Mouse (Mus musculus) c-Kit-positive CD71-negative TER-119-negative erythroid progenitor cells, embryonic 14.5 days (primary cell): Measurements from ENCODE around the gene Majin.

Source experiments
- DNase-seq: peaks from one replicate; pipeline ENCODE4 v3.0.0-alpha.2; 2013; ENCODE audit warnings: low read depth

The Majin gene

GRCm38 (mm10) chr19:6227864-6228263 lies 43.7 kb downstream of the Majin start:
- DNase-seq = no peak

DNA sequence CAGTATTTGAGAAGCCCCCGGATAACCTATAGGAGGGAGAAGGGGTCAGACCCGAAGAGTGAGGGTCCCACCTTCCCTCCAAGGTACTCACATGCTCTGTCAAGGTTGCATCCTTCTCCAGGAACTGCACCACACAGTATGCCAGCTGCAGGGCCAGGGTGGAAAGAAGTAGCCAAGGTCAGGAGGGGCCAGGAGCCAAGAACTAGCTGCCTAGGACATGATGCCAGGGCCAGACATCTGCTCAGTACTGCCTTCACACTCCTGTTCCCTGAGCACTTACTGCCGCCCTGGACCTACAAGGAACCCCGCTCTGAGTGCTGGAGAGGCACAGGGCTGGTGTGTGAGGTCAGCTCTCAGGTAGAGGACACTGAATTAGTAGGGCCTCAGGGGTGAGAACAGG lies 46.2 kb downstream of the Majin start:
- no peak for DNase-seq

DNA sequence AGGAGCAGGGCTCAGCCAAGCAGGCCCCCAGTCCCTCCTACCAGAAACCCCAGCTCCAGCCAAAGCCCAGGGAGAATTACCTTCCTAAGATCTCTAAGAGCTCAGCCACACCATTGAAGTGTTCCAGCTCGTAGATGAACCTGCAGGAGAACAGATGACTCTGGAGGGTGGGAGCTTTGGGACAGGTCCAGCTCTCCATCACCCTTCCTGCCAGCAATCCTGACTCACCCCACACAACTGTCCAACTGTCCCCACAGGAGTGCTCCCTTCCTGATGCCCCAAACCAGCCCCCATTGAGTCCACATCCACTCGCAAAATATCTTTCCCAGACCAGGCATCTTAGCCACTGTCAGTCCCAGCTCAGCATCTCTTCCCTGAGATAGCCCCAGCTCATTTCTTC lies 46.8 kb downstream of the Majin start:
- no peak for DNase-seq

- DNase-seq = no peak
Measured at GRCm38 (mm10) chr19:6233647-6234046, 49.5 kb downstream of the Majin start.

DNA sequence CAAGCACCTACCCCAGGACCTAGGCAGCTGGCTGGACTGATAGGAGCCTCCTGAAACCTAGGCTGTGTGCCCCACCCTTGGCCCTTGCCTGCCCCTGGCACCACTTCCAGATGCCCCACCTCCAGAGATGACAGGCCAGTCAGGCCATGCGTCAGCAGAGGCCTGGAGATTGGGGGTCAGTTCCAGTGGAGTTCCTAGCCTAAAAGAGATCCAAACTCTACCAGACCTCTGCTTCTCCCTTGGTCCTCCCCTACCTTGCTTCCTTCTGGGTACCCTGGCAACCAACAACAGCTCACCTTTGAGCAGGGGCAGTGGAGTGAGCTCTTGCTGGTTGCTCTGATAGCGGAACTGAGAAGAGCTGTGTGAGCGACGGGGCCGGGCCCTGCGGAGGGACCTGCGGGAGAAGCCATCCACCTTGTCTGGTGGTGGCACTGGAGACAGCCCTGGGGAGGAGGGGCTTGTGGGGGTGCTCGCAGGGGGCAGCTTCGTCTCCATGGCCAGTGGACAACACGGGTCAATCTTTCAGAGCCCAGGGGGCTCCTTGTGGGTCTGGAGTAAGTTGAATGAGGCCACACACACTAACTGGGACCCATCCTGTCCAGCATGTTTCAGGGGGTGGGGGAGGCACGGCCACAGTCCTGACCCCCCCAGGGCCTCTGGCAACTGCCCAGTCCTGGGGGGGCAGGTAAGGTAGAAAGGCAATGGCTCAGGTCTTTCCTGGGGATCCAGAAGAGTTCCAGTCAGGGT lies 50.3 kb downstream of the Majin start:
- no peak for DNase-seq

- DNase-seq = peak; percentile 90
Measured at GRCm38 (mm10) chr19:6235084-6236052, 51.2 kb downstream of the Majin start, which contains the start of gene Ppp2r5b. Gene Ppp2r5b, minus strand, starts transcription at chr19:6235872.

DNA sequence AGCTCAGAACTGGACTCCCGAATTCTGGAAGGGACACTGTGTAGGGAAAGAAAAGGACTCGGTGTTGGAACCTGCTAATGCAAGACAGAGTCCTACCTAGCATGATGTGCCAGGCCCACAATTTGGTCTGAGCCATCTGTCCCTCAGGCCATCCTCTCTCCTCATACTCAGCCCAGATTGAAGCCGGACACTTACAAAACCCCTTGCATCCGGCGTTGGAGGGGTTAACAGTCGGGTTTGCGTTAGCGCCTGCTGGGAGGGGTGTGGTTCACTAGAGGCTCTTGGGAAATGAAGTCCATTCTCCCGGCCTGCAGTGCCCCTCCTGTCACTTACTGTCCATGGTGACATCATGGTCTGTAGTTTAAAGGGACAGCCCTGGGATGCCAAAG lies 51.9 kb downstream of the Majin start:
- DNase-seq = peak; percentile 80

DNA sequence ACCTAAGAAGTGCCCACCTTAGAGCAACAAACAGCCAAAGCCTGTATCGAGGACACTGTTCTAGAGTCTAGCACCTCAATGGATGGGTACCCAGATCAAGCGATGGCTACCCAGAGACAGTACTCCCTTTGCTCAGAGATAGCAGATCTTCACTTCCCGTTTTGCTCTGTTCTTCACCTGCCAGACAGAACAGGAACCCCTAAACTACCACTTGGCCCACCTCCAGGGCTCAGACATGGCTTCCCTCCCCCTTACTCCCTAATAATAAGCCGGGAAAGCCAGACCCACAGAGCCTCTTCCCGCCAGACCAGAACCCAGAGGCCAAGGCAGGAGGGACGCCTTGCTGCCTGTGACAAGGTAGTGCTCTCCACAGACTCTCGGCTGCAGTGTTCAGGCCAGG lies 52.7 kb downstream of the Majin start:
- DNase-seq = no peak

- DNase-seq = no peak
Measured at GRCm38 (mm10) chr19:6238740-6239139, 54.6 kb downstream of the Majin start.

DNA sequence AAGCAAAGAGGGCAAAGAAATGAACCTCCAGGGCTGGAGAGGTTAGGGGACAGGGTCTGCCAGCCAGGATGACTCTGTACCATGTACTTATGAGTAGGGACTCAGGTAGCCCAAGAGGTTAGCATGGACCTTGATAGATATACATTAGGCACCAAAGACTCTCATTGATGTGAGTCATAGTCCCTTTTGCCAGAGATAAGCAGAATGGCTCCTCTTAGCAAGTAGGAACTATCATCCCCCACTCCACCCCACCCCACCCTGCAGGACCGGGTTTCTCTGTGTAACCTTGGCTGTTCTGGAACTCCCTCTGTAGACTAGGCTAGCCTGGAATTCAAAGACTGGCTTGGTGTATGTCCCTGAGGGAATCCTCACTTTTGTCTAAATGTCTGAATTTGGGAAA lies 55.9 kb downstream of the Majin start:
- no peak for DNase-seq

DNA sequence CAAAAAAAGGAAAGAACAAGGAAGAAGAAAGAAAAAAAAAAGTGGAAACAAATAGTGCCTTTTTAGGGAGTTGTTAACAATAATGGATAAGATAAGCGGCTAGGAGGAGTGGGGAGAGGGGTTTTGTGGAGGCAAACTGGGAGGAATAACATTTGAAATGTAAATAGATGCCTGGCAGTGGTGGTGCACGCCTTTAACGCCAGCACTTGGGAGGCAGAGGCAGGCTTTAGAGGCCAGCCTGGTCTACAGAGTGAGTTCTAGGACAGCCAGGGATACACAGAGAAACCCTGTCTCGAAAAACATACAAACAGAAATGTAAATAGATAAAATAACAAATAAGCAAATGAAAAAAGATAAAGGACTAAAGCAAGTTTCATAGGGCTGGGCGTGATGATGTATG lies 56.5 kb downstream of the Majin start:
- DNase-seq = no peak

- peak; percentile 99 for DNase-seq
Measured at GRCm38 (mm10) chr19:6241274-6242107, 57.3 kb downstream of the Majin start, which contains the start of gene Atg2a. Gene Atg2a, plus strand, starts transcription at chr19:6241668.

DNA sequence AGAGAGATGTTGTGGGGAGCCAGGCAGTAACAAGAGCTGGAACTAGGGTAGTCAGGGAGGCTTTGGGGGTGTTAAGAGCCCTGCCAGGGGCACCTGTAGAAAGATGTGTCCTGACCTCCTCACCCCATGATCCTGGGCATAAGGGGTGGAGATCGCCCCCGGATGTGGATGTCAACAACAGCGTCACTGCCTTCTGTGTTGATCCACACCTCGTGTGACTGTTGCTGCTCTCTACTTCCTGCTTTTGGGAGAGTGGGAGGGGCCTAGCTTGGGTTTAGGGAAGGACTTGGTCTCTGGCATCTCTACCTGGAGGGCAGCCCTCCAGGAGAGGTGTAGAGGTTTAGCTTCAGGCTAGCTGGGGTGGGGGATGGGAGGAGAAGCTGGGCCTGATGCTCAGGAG lies 58.1 kb downstream of the Majin start:
- peak; percentile 60 for DNase-seq

GRCm38 (mm10) chr19:6243226-6243625 lies 59.0 kb downstream of the Majin start:
- no peak for DNase-seq

DNA sequence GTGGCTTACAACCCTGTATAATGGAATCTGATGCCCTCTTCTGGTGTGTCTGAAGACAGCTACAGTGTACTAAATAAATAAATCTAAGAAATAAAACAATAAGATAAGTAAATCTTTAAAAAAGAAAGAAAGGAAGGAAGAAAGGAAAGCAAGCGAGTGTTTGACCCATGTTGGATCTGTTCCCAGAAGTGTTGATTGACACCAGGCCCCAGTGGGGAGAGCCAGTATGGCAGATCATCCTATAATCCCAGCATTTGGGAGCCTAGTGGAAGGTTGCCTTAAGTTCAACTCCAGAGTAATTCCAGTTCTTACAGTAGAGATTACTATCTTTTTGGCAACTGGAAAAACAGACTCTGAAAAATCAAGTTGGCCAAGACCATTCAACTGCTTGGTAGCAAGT lies 61.6 kb downstream of the Majin start:
- no peak for DNase-seq

GRCm38 (mm10) chr19:6247526-6248300 lies 63.5 kb downstream of the Majin start:
- DNase-seq = no peak

DNA sequence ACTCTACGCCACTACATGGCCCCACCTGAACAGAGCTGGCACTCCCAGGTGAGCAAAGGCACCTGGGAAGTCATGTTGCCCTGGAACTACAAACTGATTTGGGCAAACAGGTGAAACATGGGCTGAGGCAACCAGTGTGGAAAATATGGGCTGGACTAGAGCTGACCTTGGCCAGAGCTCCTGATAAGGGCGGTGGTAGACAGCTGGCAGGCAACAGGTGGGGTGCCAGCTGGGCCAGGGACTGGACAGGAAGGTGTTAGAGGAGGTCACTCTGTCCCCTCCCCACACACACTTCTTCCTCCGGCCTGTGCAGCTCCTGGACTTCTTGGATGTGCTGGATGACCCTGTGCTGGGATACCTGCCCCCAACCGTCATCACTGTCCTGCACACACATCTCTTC lies 68.8 kb downstream of the Majin start:
- no peak for DNase-seq

DNA sequence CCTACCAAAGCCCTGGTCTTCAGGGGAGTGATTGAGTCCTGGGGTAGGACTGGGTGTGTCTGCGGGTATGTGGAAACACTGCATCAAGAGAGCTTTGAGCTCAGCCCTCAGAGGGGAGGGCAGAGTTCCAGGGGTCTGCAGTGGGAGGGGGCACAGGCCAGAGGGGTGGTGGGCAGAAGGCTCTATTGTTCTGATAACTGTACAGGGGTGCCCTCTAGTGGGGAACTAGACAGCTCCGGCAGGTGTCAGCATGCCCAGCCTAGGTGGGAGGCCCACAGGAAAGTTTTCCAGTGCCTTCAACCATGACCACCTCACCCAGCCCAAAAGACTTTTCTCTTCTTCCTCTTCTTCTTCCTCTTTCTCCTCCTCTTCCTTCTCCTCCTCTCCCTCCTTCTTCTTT lies 76.2 kb downstream of the Majin start:
- DNase-seq = no peak

GRCm38 (mm10) chr19:6260946-6261345 lies 76.8 kb downstream of the Majin start:
- no peak for DNase-seq

- DNase-seq = no peak
Measured at GRCm38 (mm10) chr19:6261379-6261778, 77.2 kb downstream of the Majin start.

DNA sequence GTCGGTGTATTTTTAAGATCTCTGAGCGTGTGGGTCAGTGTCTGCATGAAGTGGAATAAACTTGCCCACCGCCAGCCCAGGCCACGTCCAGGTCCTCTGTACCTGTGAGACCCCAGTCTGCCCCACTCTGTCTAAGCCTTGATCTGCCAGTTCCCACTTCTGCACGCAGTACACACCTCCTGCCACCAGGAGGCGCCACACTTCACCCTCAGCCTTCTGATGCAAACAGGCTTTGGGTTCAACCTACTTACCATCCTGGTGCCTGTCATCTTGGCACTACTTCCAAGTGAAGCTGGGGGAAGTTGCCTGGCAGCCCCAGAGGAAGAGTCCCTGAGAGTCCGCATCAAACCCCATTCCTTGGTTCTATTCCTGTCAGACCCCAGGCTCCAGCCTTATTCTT lies 78.0 kb downstream of the Majin start:
- peak; percentile 74 for DNase-seq
